Mouse (Mus musculus): Measurements from ENCODE around the gene Fgfr2.
A peak's percentile ranks its signal among the peaks of the same experiment; 100 is the strongest.

Gene Fgfr2

GRCm38 (mm10) chr7:132882343-132882742, 240.8 kb downstream of the Fgfr2 start:
- DNase-seq, result no peak

- DNase-seq, result no peak
Observed at GRCm38 (mm10) chr7:132880276-132880675, 242.9 kb downstream of the Fgfr2 start.

- no peak for DNase-seq
Observed at GRCm38 (mm10) chr7:132875391-132876086, 247.6 kb downstream of the Fgfr2 start.

GRCm38 (mm10) chr7:132873043-132873442, 250.1 kb downstream of the Fgfr2 start:
- DNase-seq, result no peak

- DNase-seq, result no peak
Observed at GRCm38 (mm10) chr7:132866316-132866715, 256.8 kb downstream of the Fgfr2 start.

GRCm38 (mm10) chr7:132859042-132859958, 263.9 kb downstream of the Fgfr2 start, which contains the start of gene Abraxas2:
Abraxas2 (plus strand) TSS chr7:132859225.
- DNase-seq, result peak; percentile 90 to 96

GRCm38 (mm10) chr7:132858043-132858608, 265.0 kb downstream of the Fgfr2 start:
- DNase-seq, result peak in 1 of 2 experiments; percentile 20

GRCm38 (mm10) chr7:132856083-132856482, 267.1 kb downstream of the Fgfr2 start:
- DNase-seq, result no peak

GRCm38 (mm10) chr7:132853946-132854345, 269.2 kb downstream of the Fgfr2 start:
- no peak for DNase-seq

GRCm38 (mm10) chr7:132853361-132853760, 269.8 kb downstream of the Fgfr2 start:
- no peak for DNase-seq

- peak; percentile 89 to 90 for DNase-seq
Observed at GRCm38 (mm10) chr7:132852173-132852844, 270.8 kb downstream of the Fgfr2 start, which contains the start of gene Eef1akmt2. Eef1akmt2 (minus strand) TSS chr7:132852673.

- DNase-seq, result no peak
Observed at GRCm38 (mm10) chr7:132843152-132843551, 280.0 kb downstream of the Fgfr2 start.

- no peak for DNase-seq
Observed at GRCm38 (mm10) chr7:132842455-132842854, 280.7 kb downstream of the Fgfr2 start.

- DNase-seq, result no peak
Observed at GRCm38 (mm10) chr7:132841287-132841686, 281.9 kb downstream of the Fgfr2 start.

- no peak for DNase-seq
Observed at GRCm38 (mm10) chr7:132830955-132831354, 292.2 kb downstream of the Fgfr2 start.

- DNase-seq, result no peak
Observed at GRCm38 (mm10) chr7:132824346-132825022, 298.7 kb downstream of the Fgfr2 start.

GRCm38 (mm10) chr7:132823832-132824231, 299.3 kb downstream of the Fgfr2 start:
- no peak for DNase-seq

GRCm38 (mm10) chr7:132820692-132821091, 302.5 kb downstream of the Fgfr2 start:
- DNase-seq, result no peak

- DNase-seq, result no peak
Observed at GRCm38 (mm10) chr7:132817056-132817455, 306.1 kb downstream of the Fgfr2 start.

GRCm38 (mm10) chr7:132816528-132816927, 306.6 kb downstream of the Fgfr2 start:
- no peak for DNase-seq

GRCm38 (mm10) chr7:132815081-132815480, 308.1 kb downstream of the Fgfr2 start:
- DNase-seq, result no peak

GRCm38 (mm10) chr7:132814089-132814450, 309.1 kb downstream of the Fgfr2 start:
- DNase-seq, result peak in 1 of 2 experiments; percentile 42
